Comparison of ENCODE assay signal across 28 mouse cellular contexts in the genomic region with DNA sequence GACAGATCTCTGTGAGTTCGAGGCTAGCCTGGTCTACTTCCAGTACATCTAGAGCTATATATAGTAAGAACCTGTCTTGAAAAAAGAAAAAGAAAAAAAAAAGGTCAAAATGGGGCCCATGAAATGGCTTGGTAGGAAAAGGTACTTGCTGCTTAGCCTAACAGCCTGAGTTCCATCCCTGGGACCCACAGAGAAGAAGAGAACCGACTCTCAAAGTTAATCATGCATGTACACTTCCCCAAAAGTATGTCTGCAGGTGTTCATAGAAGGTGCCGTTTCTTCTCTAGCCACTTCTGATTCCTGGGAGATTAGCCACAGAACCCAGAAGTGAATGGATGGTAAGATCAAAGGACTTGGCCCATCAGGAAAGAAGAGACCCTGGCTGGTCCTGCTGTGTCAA. TPM values are rescaled to one million over a fixed set of nuclear protein-coding genes. Genes with fewer than 3 reads are reported as not detected.
DNase-seq lines count a peak whose midpoint lies in the region; TF ChIP-seq lines count a peak whose summit lies in the region.
"Had no signal": no experiment of that assay in that cellular context is flagged by ENCODE, and none has a peak within 500 bp of the region (broad histone marks: within the 10 kb centered on the region; RNA-seq: fewer than 3 reads in every experiment).

No protein-coding gene starts in this region.

- TF ChIP-seq CTCF in spleen, adult 2 months (IDR thresholded peaks at IDR 0.05; ENCODE audit: extremely low read depth, insufficient read depth, insufficient read length, insufficient replicate concordance): no peak
- TF ChIP-seq CTCF in bone marrow, adult 2 months (IDR thresholded peaks at IDR 0.05; ENCODE audit: control insufficient read depth, insufficient read depth, low read length): no peak

- TF ChIP-seq POLR2A in spleen, adult 2 months (IDR thresholded peaks at IDR 0.05; ENCODE audit: low read depth, low read length): no peak
- TF ChIP-seq POLR2A in bone marrow, adult 2 months (IDR thresholded peaks at IDR 0.05; ENCODE audit: borderline replicate concordance, control insufficient read depth, low read depth, low read length): no peak

- DNase-seq in spleen, adult 2 months (ENCODE audit: low read depth in 1 of 2, low spot score in 2 of 2): no peak
- DNase-seq in spleen, postnatal 10 days (ENCODE audit: low spot score in 2 of 2): no peak
- peak; percentile 19 to 31 for DNase-seq in B cell, adult 2 months
- no peak for DNase-seq in frontal cortex, postnatal 25 days (ENCODE audit: low spot score in 2 of 2)
- no peak for DNase-seq in cerebellum, adult 11-12 months
- DNase-seq: adrenal gland, adult 2 months; adrenal gland, postnatal 14 days; cerebellum, adult 18-20 months; cerebellum, adult 9-10 months; cerebellum, postnatal 14 days; gastrocnemius, adult 2 months; gastrocnemius, postnatal 14 days; heart, adult 11 months; heart, postnatal 10 days; heart, postnatal 36 days had no signal

- H3K4me1 ChIP-seq in spleen, adult 2 months (ENCODE audit: control insufficient read depth, insufficient read depth, insufficient read length): peaks cover 21% of the 10 kb centered on the region; the same call in 1 of the 2 replicates
- H3K4me1 ChIP-seq in bone marrow, adult 2 months (ENCODE audit: control insufficient read depth, insufficient read depth, low read length): peaks cover 9% of the 10 kb centered on the region

- no peaks in the 10 kb centered on the region for H3K36me3 ChIP-seq in spleen, adult 2 months (ENCODE audit: control insufficient read depth, insufficient read depth, low read length)
- H3K36me3 ChIP-seq: forebrain, embryonic 10.5 days; heart, embryonic 12.5 days; heart, embryonic 15.5 days had no signal

- peak overlapping the region; percentile 23; the same call in 1 of the 2 replicates for H3K27ac ChIP-seq in spleen, adult 2 months (ENCODE audit: insufficient read depth, low read length)
- peak overlapping the region; percentile 84 for H3K27ac ChIP-seq in bone marrow, adult 2 months (ENCODE audit: control insufficient read depth, insufficient read depth, low read depth, low read length, poor library complexity)
- H3K27ac ChIP-seq: forebrain, embryonic 10.5 days; forebrain, embryonic 13.5 days; gastrocnemius, adult 2 months; heart, embryonic 15.5 days; hindbrain, embryonic 10.5 days; hindbrain, embryonic 13.5 days; hindbrain, postnatal 0 days had no signal

- no peak overlapping the region for H3K4me3 ChIP-seq in spleen, adult 2 months (ENCODE audit: extremely low read depth, insufficient read depth, insufficient read length)
- no peak overlapping the region for H3K4me3 ChIP-seq in bone marrow, adult 2 months (replicated peaks; ENCODE audit: control insufficient read depth, low read depth, low read length)
- H3K4me3 ChIP-seq: forebrain, embryonic 10.5 days; forebrain, embryonic 13.5 days; gastrocnemius, adult 2 months; heart, embryonic 12.5 days; heart, embryonic 15.5 days; hindbrain, embryonic 10.5 days; hindbrain, embryonic 13.5 days had no signal

- no peaks in the 10 kb centered on the region for H3K27me3 ChIP-seq in spleen, adult 2 months (ENCODE audit: control insufficient read depth, insufficient read depth, low read length)
- H3K27me3 ChIP-seq: forebrain, embryonic 13.5 days; heart, embryonic 12.5 days; heart, embryonic 15.5 days; hindbrain, embryonic 13.5 days had no signal

- 33% methylated on average over 3 of the region's 3 CpGs for WGBS in spleen, adult 2 months
- 41% methylated on average over 3 of the region's 3 CpGs for WGBS in bone marrow, adult 2 months

RNA-seq across cellular contexts. Expression of gene Anks3, which starts 4.4 kb away (rescaled TPM):
- 51.5 and 56.3 TPM in 2 replicates for polyA plus RNA-seq in spleen, adult 2 months (2012; rRNA removed)
- polyA plus RNA-seq in bone marrow, adult 2 months (2011; ENCODE audit: insufficient read depth, insufficient read length, low replicate concordance, missing spikeins): 19.9 and 45.4 TPM in 2 replicates

RNA-seq across cellular contexts. Expression of gene Sept12, which starts 29.2 kb away (rescaled TPM):
- not detected in 2 replicates for polyA plus RNA-seq in spleen, adult 2 months (2012; rRNA removed)
- not detected in 2 replicates for polyA plus RNA-seq in bone marrow, adult 2 months (2011; ENCODE audit: insufficient read depth, insufficient read length, low replicate concordance, missing spikeins)
- polyA plus RNA-seq: adrenal gland, adult 2 months; brain, embryonic 14.5 days; embryonic facial prominence, embryonic 11.5 days; embryonic facial prominence, embryonic 14.5 days; forebrain, embryonic 10.5 days; forebrain, embryonic 13.5 days; forebrain, embryonic 16.5 days; heart, embryonic 12.5 days; heart, embryonic 15.5 days; hindbrain, embryonic 13.5 days; hindbrain, postnatal 0 days; inflammation-experienced regulatory T-cells, adult 6 months had no signal

RNA-seq across cellular contexts. Expression of gene Nudt16l1, which starts 29.9 kb away (rescaled TPM):
- polyA plus RNA-seq in spleen, adult 2 months (2012; rRNA removed): 70.3 and 78.4 TPM in 2 replicates
- 30.5 and 49.4 TPM in 2 replicates for polyA plus RNA-seq in bone marrow, adult 2 months (2011; ENCODE audit: insufficient read depth, insufficient read length, low replicate concordance, missing spikeins)

RNA-seq across cellular contexts. Expression of gene Smim22, which starts 38.7 kb away (rescaled TPM):
- polyA plus RNA-seq in spleen, adult 2 months (2012; rRNA removed): 1.4 and 1.8 TPM in 2 replicates
- polyA plus RNA-seq in bone marrow, adult 2 months (2011; ENCODE audit: insufficient read depth, insufficient read length, low replicate concordance, missing spikeins): not detected in 2 replicates
- polyA plus RNA-seq: forebrain, embryonic 13.5 days; inflammation-experienced regulatory T-cells, adult 6 months had no signal

RNA-seq across cellular contexts. Expression of gene Rogdi, which starts 44.9 kb away (rescaled TPM):
- 229 and 300 TPM in 2 replicates for polyA plus RNA-seq in spleen, adult 2 months (2012; rRNA removed)
- polyA plus RNA-seq in bone marrow, adult 2 months (2011; ENCODE audit: insufficient read depth, insufficient read length, low replicate concordance, missing spikeins): 53.7 and 156 TPM in 2 replicates

Comparison
In these comparisons a context has a peak if more than half of its experiments do, and no peak if none do; other contexts are left out.
1. DNase-seq: peak in B cell, adult 2 months (2 of 2); none in spleen, adult 2 months (0 of 2), spleen, postnatal 10 days (0 of 2), frontal cortex, postnatal 25 days (0 of 2) and cerebellum, adult 11-12 months (single experiment).